Mouse (Mus musculus) ES-Bruce4 (cell line): Measurements from ENCODE around the gene Gm815. TPM values are rescaled to one million over a fixed set of nuclear protein-coding genes. Genes with fewer than 3 reads are reported as not detected.

Experiments used
- H3K27ac ChIP-seq: 2 replicates; pipeline ENCODE4 v1.5.1; 2012; ENCODE audit warnings: low read length, inconsistent platforms; ENCODE audit not compliant: insufficient read depth
- H3K27me3 ChIP-seq: 2 replicates; pipeline ENCODE4 v1.6.1; 2012; ENCODE audit warnings: mild to moderate bottlenecking, low read length, inconsistent platforms; ENCODE audit not compliant: control insufficient read depth, poor library complexity, insufficient read depth, severe bottlenecking
- H3K36me3 ChIP-seq: 2 replicates; pipeline ENCODE4 v1.6.1; 2012; ENCODE audit warnings: inconsistent platforms, mild to moderate bottlenecking, low read length, moderate library complexity; ENCODE audit not compliant: control insufficient read depth, poor library complexity, insufficient read depth, severe bottlenecking
- H3K4me1 ChIP-seq: one replicate; pipeline ENCODE4 v1.8.1; 2011; ENCODE audit warnings: low read length; ENCODE audit not compliant: control insufficient read depth, insufficient read depth
- H3K4me3 ChIP-seq: 2 replicates; pipeline ENCODE4 v1.5.1; 2011; ENCODE audit warnings: low read depth, mild to moderate bottlenecking, low read length
- H3K9ac ChIP-seq: 2 replicates; pipeline ENCODE4 v1.6.1; 2012; ENCODE audit warnings: low read depth, mild to moderate bottlenecking, inconsistent platforms; ENCODE audit not compliant: poor library complexity, severe bottlenecking
- H3K9me3 ChIP-seq: replicated peaks from 2 replicates; pipeline ENCODE4 v1.6.1; 2012; ENCODE audit warnings: mild to moderate bottlenecking, low read length, inconsistent platforms; ENCODE audit not compliant: control insufficient read depth, poor library complexity, insufficient read depth, severe bottlenecking
- CTCF ChIP-seq: IDR thresholded peaks from one replicate; pipeline ENCODE4 v1.8.1; 2011; ENCODE audit warnings: low read depth, low read length
- EP300 ChIP-seq: IDR thresholded peaks from 2 replicates; pipeline ENCODE4 v1.6.1; 2011; ENCODE audit warnings: low read depth, low read length; ENCODE audit not compliant: insufficient read depth
- POLR2A ChIP-seq: IDR thresholded peaks from one replicate; pipeline ENCODE4 v1.8.1; 2011; ENCODE audit warnings: low read length; ENCODE audit not compliant: insufficient read depth
- polyA plus RNA-seq: library from polyadenylated mRNA; stranded (reverse); fragments of >200 nt; gene quantifications from 2 replicates; pipeline ENCODE4 v1.2.4, GENCODE M21; 2011; ENCODE audit warnings: low read depth; ENCODE audit not compliant: missing spikeins, insufficient read depth, insufficient read length

The Gm815 gene
- polyA plus RNA-seq, result not detected in 2 replicates

GRCm38 (mm10) chr19:26885616-26886015 lies at the start of gene Gm815:
TSS of gene Gm815 (plus strand) at chr19:26885881.
- Histone ChIP-seq H3K4me3 (no peak within 1 kb of the TSS), H3K9me3 (no peaks in the 10 kb centered on the region), H3K27ac (no peak within 1 kb of the TSS), H3K4me1 (no peaks in the 10 kb centered on the region), H3K27me3 (no peaks in the 10 kb centered on the region), H3K9ac (no peak within 1 kb of the TSS), H3K36me3 (no peaks in the 10 kb centered on the region)
- TF ChIP-seq POLR2A, result no peak

- Histone ChIP-seq H3K4me1 (no peaks in the 10 kb centered on the region), H3K9me3 (no peaks in the 10 kb centered on the region), H3K9ac (no peak overlapping the region), H3K4me3 (no peak overlapping the region), H3K27ac (no peak overlapping the region), H3K36me3 (no peaks in the 10 kb centered on the region), H3K27me3 (no peaks in the 10 kb centered on the region)
- TF ChIP-seq POLR2A, result no peak
- no peak for TF ChIP-seq EP300
- no peak for TF ChIP-seq CTCF
Measured at GRCm38 (mm10) chr19:26837626-26838025, 48.1 kb upstream of the Gm815 start.

GRCm38 (mm10) chr19:26843896-26844295 lies 41.8 kb upstream of the Gm815 start:
- H3K27ac ChIP-seq, result no peak overlapping the region
- no peak overlapping the region for H3K4me3 ChIP-seq
- H3K9me3 ChIP-seq, result no peaks in the 10 kb centered on the region
- no peak overlapping the region for H3K9ac ChIP-seq
- H3K4me1 ChIP-seq, result no peaks in the 10 kb centered on the region
- H3K36me3 ChIP-seq, result no peaks in the 10 kb centered on the region
- TF ChIP-seq POLR2A, result no peak
- TF ChIP-seq CTCF, result no peak
- no peak for TF ChIP-seq EP300
- no peaks in the 10 kb centered on the region for H3K27me3 ChIP-seq

GRCm38 (mm10) chr19:26844813-26845212 lies 40.9 kb upstream of the Gm815 start:
- no peak overlapping the region for H3K27ac ChIP-seq
- H3K4me1 ChIP-seq, result no peaks in the 10 kb centered on the region
- no peaks in the 10 kb centered on the region for H3K9me3 ChIP-seq
- TF ChIP-seq EP300 (no peak), CTCF (no peak), POLR2A (no peak)
- H3K36me3 ChIP-seq, result no peaks in the 10 kb centered on the region
- H3K4me3 ChIP-seq, result no peak overlapping the region
- no peaks in the 10 kb centered on the region for H3K27me3 ChIP-seq
- H3K9ac ChIP-seq, result no peak overlapping the region

- no peaks in the 10 kb centered on the region for H3K4me1 ChIP-seq
- no peaks in the 10 kb centered on the region for H3K9me3 ChIP-seq
- no peak overlapping the region for H3K27ac ChIP-seq
- H3K27me3 ChIP-seq, result no peaks in the 10 kb centered on the region
- H3K9ac ChIP-seq, result no peak overlapping the region
- H3K36me3 ChIP-seq, result no peaks in the 10 kb centered on the region
- H3K4me3 ChIP-seq, result peak overlapping the region; percentile 72
- TF ChIP-seq EP300, result 0 out of 2 replicates have a peak, but pooled peaks have one; percentile 45
- TF ChIP-seq CTCF, result no peak
- peak; percentile 49 for TF ChIP-seq POLR2A
Measured at GRCm38 (mm10) chr19:26845276-26846016, 40.2 kb upstream of the Gm815 start.

GRCm38 (mm10) chr19:26846017-26846285 lies 39.7 kb upstream of the Gm815 start:
- H3K4me1 ChIP-seq, result peaks cover under 1% of the 10 kb centered on the region
- H3K9me3 ChIP-seq, result no peaks in the 10 kb centered on the region
- no peak for TF ChIP-seq EP300
- TF ChIP-seq POLR2A, result no peak
- TF ChIP-seq CTCF, result no peak
- H3K4me3 ChIP-seq, result peak overlapping the region; percentile 72
- H3K27me3 ChIP-seq, result no peaks in the 10 kb centered on the region
- no peaks in the 10 kb centered on the region for H3K36me3 ChIP-seq
- no peak overlapping the region for H3K9ac ChIP-seq
- no peak overlapping the region for H3K27ac ChIP-seq
